Mouse (Mus musculus) ES-E14 (cell line): ENCODE data around the gene Stpg2.

Experiments
- CHD2 ChIP-seq: IDR thresholded peaks from 2 replicates; pipeline ENCODE4 v1.6.1; 2014; ENCODE audit warnings: mild to moderate bottlenecking, low read depth, low read length, inconsistent platforms
- ZC3H11A ChIP-seq: IDR thresholded peaks from 2 replicates; pipeline ENCODE4 v1.6.1; 2012; ENCODE audit warnings: low read depth, mild to moderate bottlenecking, inconsistent platforms, low read length, borderline replicate concordance

GRCm38 (mm10) chr3:139191541-139191940, 14.0 kb upstream of the Stpg2 start:
- no peak for TF ChIP-seq ZC3H11A
- TF ChIP-seq CHD2, result no peak
